8 mouse cellular contexts compared by ENCODE assay signal in genomic region chr19:41830106-41831031, GRCm38 (mm10). TPM values are rescaled to one million over a fixed set of nuclear protein-coding genes. Genes with fewer than 3 reads are reported as not detected.
DNase-seq lines count a peak whose midpoint lies in the region; ATAC-seq lines count a peak whose summit lies in the region.

No protein-coding gene starts in this region.

- WGBS in limb, embryonic 10.5 days, result under 1% methylated on average over 112 of the region's 112 CpGs
- WGBS in midbrain, embryonic 11.5 days, result under 1% methylated on average over 85 of the region's 112 CpGs

- no peaks in the 10 kb centered on the region for H3K36me3 ChIP-seq in limb, embryonic 10.5 days
- H3K36me3 ChIP-seq in midbrain, embryonic 11.5 days (ENCODE audit: control insufficient read depth, insufficient read depth, low read length), result no peaks in the 10 kb centered on the region

- H3K4me2 ChIP-seq in midbrain, embryonic 11.5 days, result peak overlapping the region; percentile 99

- no peaks in the 10 kb centered on the region for H3K9me3 ChIP-seq in limb, embryonic 10.5 days (replicated peaks)
- no peaks in the 10 kb centered on the region for H3K9me3 ChIP-seq in midbrain, embryonic 11.5 days (ENCODE audit: control insufficient read depth, low read length)

- H3K4me3 ChIP-seq in limb, embryonic 10.5 days, result peak overlapping the region; percentile 80
- H3K4me3 ChIP-seq in midbrain, embryonic 11.5 days (ENCODE audit: low read depth, low read length), result peak overlapping the region; percentile 67

- DNase-seq in layer of hippocampus, adult 11-12 months (ENCODE audit: low spot score), result peak; percentile 51
- no peak for DNase-seq in layer of hippocampus, adult 9-10 months (ENCODE audit: low spot score)
- DNase-seq in cerebellum, postnatal 14 days, result peak; percentile 72 to 73
- DNase-seq in gastrocnemius, adult 8-10 months (ENCODE audit: low spot score in 2 of 2), result peak; percentile 40 to 48
- DNase-seq in induced T-regulatory cell, adult 2 months (ENCODE audit: low read depth), result peak; percentile 75
- DNase-seq in limb, embryonic 10.5 days (ENCODE audit: low spot score), result peak; percentile 71
- peak; percentile 97 for DNase-seq in midbrain, embryonic 11.5 days (ENCODE audit: low spot score, missing footprints)
- peak; percentile 52 to 77 for DNase-seq in spleen, adult 18-20 months

- H3K27me3 ChIP-seq in limb, embryonic 10.5 days (ENCODE audit: low read depth, poor library complexity, severe bottlenecking), result peaks cover 33% of the 10 kb centered on the region
- peaks cover 6% of the 10 kb centered on the region; the same call in 1 of the 2 replicates for H3K27me3 ChIP-seq in midbrain, embryonic 11.5 days (ENCODE audit: control insufficient read depth, insufficient read depth, low read length)

- peak overlapping the region; percentile 73 for H3K9ac ChIP-seq in midbrain, embryonic 11.5 days (ENCODE audit: low read length)

- H3K4me1 ChIP-seq in limb, embryonic 10.5 days, result peaks cover 28% of the 10 kb centered on the region
- peaks cover 23% of the 10 kb centered on the region for H3K4me1 ChIP-seq in midbrain, embryonic 11.5 days (ENCODE audit: control insufficient read depth, insufficient read depth, low read length)

- peak overlapping the region; percentile 96 for H3K27ac ChIP-seq in limb, embryonic 10.5 days
- peak overlapping the region; percentile 90 for H3K27ac ChIP-seq in midbrain, embryonic 11.5 days (ENCODE audit: low read depth, low read length)

- peak; percentile 78 for ATAC-seq in midbrain, embryonic 11.5 days (ENCODE audit: low FRiP score)

RNA-seq across cellular contexts. Expression of gene Frat1, which starts 0.6 kb away (rescaled TPM):
- 1 to 10 TPM; 3.6 to 8.4 (median 6.4) TPM for total RNA-seq in gastrocnemius, adult 8-10 months (2022)
- polyA plus RNA-seq in limb, embryonic 10.5 days (2016; fragmentation: Nextera tagmentation; extraction: Ambion mirVana), result 4.3 and 4.9 TPM in 2 replicates
- 9.7 and 10.1 TPM in 2 replicates for polyA plus RNA-seq in midbrain, embryonic 11.5 days (2014; fragmentation: Nextera tagmentation; extraction: Ambion mirVana)

RNA-seq across cellular contexts. Expression of gene Frat2, which starts 17.6 kb away (rescaled TPM):
- 10 to 100 TPM in 3 of 4 experiments, 1 to 10 TPM in 1; 4.5 to 15.5 (median 12.5) TPM for total RNA-seq in gastrocnemius, adult 8-10 months (2022)
- 1.9 and 3.0 TPM in 2 replicates for polyA plus RNA-seq in limb, embryonic 10.5 days (2016; fragmentation: Nextera tagmentation; extraction: Ambion mirVana)
- 6.6 and 7.2 TPM in 2 replicates for polyA plus RNA-seq in midbrain, embryonic 11.5 days (2014; fragmentation: Nextera tagmentation; extraction: Ambion mirVana)

RNA-seq across cellular contexts. Expression of gene Arhgap19, which starts 28.5 kb away (rescaled TPM):
- 10 to 100 TPM in 1 of 4 experiments, 1 to 10 TPM in 3; 8.6 to 10.0 (median 9.0) TPM for total RNA-seq in gastrocnemius, adult 8-10 months (2022)
- 45.7 and 47.1 TPM in 2 replicates for polyA plus RNA-seq in limb, embryonic 10.5 days (2016; fragmentation: Nextera tagmentation; extraction: Ambion mirVana)
- polyA plus RNA-seq in midbrain, embryonic 11.5 days (2014; fragmentation: Nextera tagmentation; extraction: Ambion mirVana), result 36.6 and 38.8 TPM in 2 replicates
